Mouse (Mus musculus): ENCODE measurements around the gene Emp1.

GRCm38 (mm10) chr6:135429268-135429909 lies 67.0 kb downstream of the Emp1 start:
- TF ChIP-seq CTCF (IDR thresholded peaks at IDR 0.05; ENCODE audit: low read depth) (no peak), EP300 (optimal IDR thresholded peaks at IDR 0.05) (no peak)

Measured in stomach, postnatal 0 days (tissue).